Mouse (Mus musculus) E14TG2a.4 (cell line): ENCODE results near the gene Gtf2f1.

ENCODE experiments used
- H3K27me3 ChIP-seq: 2 replicates; pipeline ENCODE4 v1.6.1; 2014; ENCODE audit warnings: low read length, control low read depth; ENCODE audit not compliant: insufficient read depth
- H3K36me3 ChIP-seq: 2 replicates; pipeline ENCODE4 v1.6.1; 2014; ENCODE audit warnings: low read length, control low read depth; ENCODE audit not compliant: insufficient read depth
- H3K4me1 ChIP-seq: replicated peaks from 2 replicates; pipeline ENCODE4 v1.6.1; 2014; ENCODE audit warnings: low read depth, low read length, control low read depth
- H3K4me3 ChIP-seq: replicated peaks from 2 replicates; pipeline ENCODE4 v1.5.1; 2014; ENCODE audit warnings: mild to moderate bottlenecking, low read length
- H3K9me3 ChIP-seq: 2 replicates; pipeline ENCODE4 v1.6.1; 2014; ENCODE audit warnings: low read length, control low read depth
- CTCF ChIP-seq: conservative IDR thresholded peaks from 2 replicates; pipeline ENCODE4 v1.5.1; 2014; ENCODE audit warnings: low read length
- NANOG ChIP-seq: IDR thresholded peaks from 2 replicates; pipeline ENCODE4 v1.6.1; 2014; ENCODE audit warnings: borderline replicate concordance, low read length, mixed read lengths
- POU5F1 ChIP-seq: IDR thresholded peaks from 2 replicates; pipeline ENCODE4 v1.6.1; 2014; ENCODE audit warnings: low read length, borderline replicate concordance

Gene Gtf2f1

GRCm38 (mm10) chr17:57041554-57041953 lies 30.5 kb upstream of the Gtf2f1 start, which contains the start of gene Slc25a41:
Slc25a41 (minus strand) TSS chr17:57041654.
- H3K27me3 ChIP-seq, result peaks cover 37% of the 10 kb centered on the region
- H3K4me3 ChIP-seq, result no peak within 1 kb of the TSS
- no peaks in the 10 kb centered on the region for H3K36me3 ChIP-seq
- no peaks in the 10 kb centered on the region for H3K9me3 ChIP-seq
- H3K4me1 ChIP-seq, result peaks cover 25% of the 10 kb centered on the region
- TF ChIP-seq POU5F1 (no peak), NANOG (no peak), CTCF (no peak)

GRCm38 (mm10) chr17:57038978-57039377 lies 27.9 kb upstream of the Gtf2f1 start:
- TF ChIP-seq NANOG, result no peak
- peak; percentile 83 for TF ChIP-seq CTCF
- Histone ChIP-seq H3K4me1 (peaks cover 22% of the 10 kb centered on the region), H3K36me3 (no peaks in the 10 kb centered on the region), H3K9me3 (no peaks in the 10 kb centered on the region), H3K4me3 (peak overlapping the region; percentile 63), H3K27me3 (peaks cover 30% of the 10 kb centered on the region)

- no peak for TF ChIP-seq NANOG
- TF ChIP-seq CTCF, result no peak
- TF ChIP-seq POU5F1, result no peak
- Histone ChIP-seq H3K4me1 (peaks cover 46% of the 10 kb centered on the region), H3K27me3 (peaks cover 10% of the 10 kb centered on the region), H3K9me3 (no peaks in the 10 kb centered on the region), H3K36me3 (peaks cover 20% of the 10 kb centered on the region), H3K4me3 (peak overlapping the region; percentile 90)
These were observed 21.8 kb upstream of the Gtf2f1 start for GRCm38 (mm10) chr17:57032854-57033253.

- peaks cover 54% of the 10 kb centered on the region for H3K4me1 ChIP-seq
- H3K36me3 ChIP-seq, result peaks cover 30% of the 10 kb centered on the region
- TF ChIP-seq POU5F1 (no peak), NANOG (peak; percentile 6; the same call in 1 of the 2 replicates)
- H3K9me3 ChIP-seq, result no peaks in the 10 kb centered on the region
- peaks cover 6% of the 10 kb centered on the region for H3K27me3 ChIP-seq
- H3K4me3 ChIP-seq, result peak overlapping the region; percentile 93
These were observed 20.8 kb upstream of the Gtf2f1 start for GRCm38 (mm10) chr17:57031661-57032420.

GRCm38 (mm10) chr17:57030931-57031660 lies 20.0 kb upstream of the Gtf2f1 start, which contains the start of gene Khsrp:
Khsrp (minus strand) TSS chr17:57031522.
- Histone ChIP-seq H3K9me3 (no peaks in the 10 kb centered on the region), H3K4me3 (peak within 1 kb of the TSS; percentile 93), H3K36me3 (peaks cover 38% of the 10 kb centered on the region), H3K27me3 (0 out of 2 replicates have a peak, but pooled peaks cover 2% of the 10 kb centered on the region), H3K4me1 (peaks cover 57% of the 10 kb centered on the region)
- TF ChIP-seq POU5F1 (no peak), NANOG (no peak), CTCF (no peak)

GRCm38 (mm10) chr17:57029691-57030090 lies 18.6 kb upstream of the Gtf2f1 start:
- TF ChIP-seq CTCF (no peak), POU5F1 (no peak), NANOG (no peak)
- Histone ChIP-seq H3K4me3 (peak overlapping the region; percentile 93), H3K9me3 (no peaks in the 10 kb centered on the region), H3K27me3 (0 out of 2 replicates have a peak, but pooled peaks cover 1% of the 10 kb centered on the region), H3K4me1 (peaks cover 61% of the 10 kb centered on the region), H3K36me3 (peaks cover 52% of the 10 kb centered on the region)

GRCm38 (mm10) chr17:57027471-57027870 lies 16.4 kb upstream of the Gtf2f1 start:
- peaks cover 74% of the 10 kb centered on the region for H3K36me3 ChIP-seq
- no peaks in the 10 kb centered on the region for H3K27me3 ChIP-seq
- peaks cover 65% of the 10 kb centered on the region for H3K4me1 ChIP-seq
- no peak overlapping the region for H3K4me3 ChIP-seq
- TF ChIP-seq NANOG (no peak), CTCF (no peak), POU5F1 (no peak)
- no peaks in the 10 kb centered on the region for H3K9me3 ChIP-seq

GRCm38 (mm10) chr17:57020960-57021359 lies 9.9 kb upstream of the Gtf2f1 start:
- no peaks in the 10 kb centered on the region for H3K27me3 ChIP-seq
- H3K9me3 ChIP-seq, result no peaks in the 10 kb centered on the region
- no peak overlapping the region for H3K4me3 ChIP-seq
- H3K4me1 ChIP-seq, result peaks cover 36% of the 10 kb centered on the region
- H3K36me3 ChIP-seq, result peaks cover 69% of the 10 kb centered on the region
- TF ChIP-seq NANOG (no peak), CTCF (no peak), POU5F1 (no peak)
